Mouse (Mus musculus): Measurements from ENCODE around the gene Snx10. TPM values are rescaled to one million over a fixed set of nuclear protein-coding genes. Genes with fewer than 3 reads are reported as not detected.

Gene Snx10
- polyA plus RNA-seq, 1 experiment from 2014 or later: 32.7 TPM

DNA sequence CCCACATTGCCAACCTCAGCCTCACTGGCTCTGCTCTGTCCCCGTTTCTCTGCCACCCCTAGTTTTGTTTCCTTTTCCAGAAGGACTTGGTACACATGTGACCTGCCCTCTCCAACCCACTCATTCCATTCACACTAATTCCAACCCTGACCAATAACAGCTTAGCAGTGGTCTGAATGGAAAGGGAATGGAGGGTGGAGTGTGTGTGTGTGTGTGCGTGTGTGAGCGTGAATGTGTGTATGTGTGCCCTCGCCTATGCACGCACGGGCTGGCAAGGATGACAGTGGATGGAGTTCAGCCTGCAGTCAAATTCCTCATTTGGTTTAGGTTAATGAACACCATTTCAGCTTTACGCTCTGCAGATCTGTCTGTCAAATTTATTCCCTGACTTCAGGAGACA, 74.4 kb downstream of the Snx10 start:
- WGBS: 76% methylated on average over 7 of the region's 7 CpGs
- Histone ChIP-seq H3K36me3 (replicated peaks) (no peaks in the 10 kb centered on the region), H3K9me3 (no peaks in the 10 kb centered on the region), H3K27me3 (ENCODE audit: poor library complexity, severe bottlenecking) (no peaks in the 10 kb centered on the region), H3K27ac (no peak overlapping the region), H3K4me1 (peaks cover 37% of the 10 kb centered on the region), H3K4me3 (no peak overlapping the region)
- no peak for DNase-seq (ENCODE audit: extremely low spot score, low spot score)

DNA sequence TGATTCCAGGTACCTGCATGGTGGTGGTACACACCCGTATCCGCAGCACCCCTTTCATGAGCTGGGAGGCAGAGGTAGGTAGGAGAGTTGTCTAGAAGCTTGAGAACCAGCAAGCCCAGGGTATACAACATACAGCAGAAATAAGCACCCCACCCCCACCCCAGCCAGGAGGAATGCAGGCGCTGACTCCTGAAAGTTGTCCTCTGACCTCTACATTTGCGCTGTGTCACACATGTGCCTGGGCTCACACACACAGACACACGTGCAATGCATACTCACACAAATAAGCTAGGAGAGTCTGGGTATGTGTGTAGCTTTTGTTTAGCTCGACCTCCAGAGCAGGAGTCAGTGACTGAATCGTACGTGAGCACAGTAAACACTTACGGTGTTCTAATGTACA, 76.7 kb downstream of the Snx10 start:
- DNase-seq (ENCODE audit: extremely low spot score, low spot score): no peak
- no peak overlapping the region for H3K4me3 ChIP-seq
- 91% methylated on average over 9 of the region's 9 CpGs for WGBS
- no peaks in the 10 kb centered on the region for H3K27me3 ChIP-seq (ENCODE audit: poor library complexity, severe bottlenecking)
- no peak overlapping the region for H3K27ac ChIP-seq
- peaks cover 21% of the 10 kb centered on the region for H3K4me1 ChIP-seq
- no peaks in the 10 kb centered on the region for H3K36me3 ChIP-seq (replicated peaks)
- no peaks in the 10 kb centered on the region for H3K9me3 ChIP-seq

DNA sequence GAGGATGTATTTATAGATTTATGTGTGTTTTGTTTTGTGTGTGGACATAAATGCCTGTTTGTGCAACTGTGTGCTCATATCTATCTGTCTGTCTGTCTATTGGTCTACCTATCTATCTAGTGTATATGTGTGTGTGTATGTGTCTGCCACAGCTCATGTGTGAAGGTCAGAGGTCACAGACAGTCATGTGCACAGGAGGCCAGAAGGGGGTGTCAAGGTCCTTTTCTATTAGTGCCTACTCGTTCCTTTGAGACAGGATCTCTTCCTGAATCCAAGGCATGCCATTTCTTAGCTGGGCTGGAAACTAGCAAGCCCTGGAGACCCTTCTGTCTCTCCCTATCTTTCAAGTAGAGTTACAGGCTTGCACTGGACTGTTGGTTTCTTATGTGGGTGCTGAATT, 78.6 kb downstream of the Snx10 start:
- peaks cover 25% of the 10 kb centered on the region for H3K4me1 ChIP-seq
- no peak for DNase-seq (ENCODE audit: extremely low spot score, low spot score)
- WGBS: 91% methylated on average over 1 of the region's 1 CpGs

DNA sequence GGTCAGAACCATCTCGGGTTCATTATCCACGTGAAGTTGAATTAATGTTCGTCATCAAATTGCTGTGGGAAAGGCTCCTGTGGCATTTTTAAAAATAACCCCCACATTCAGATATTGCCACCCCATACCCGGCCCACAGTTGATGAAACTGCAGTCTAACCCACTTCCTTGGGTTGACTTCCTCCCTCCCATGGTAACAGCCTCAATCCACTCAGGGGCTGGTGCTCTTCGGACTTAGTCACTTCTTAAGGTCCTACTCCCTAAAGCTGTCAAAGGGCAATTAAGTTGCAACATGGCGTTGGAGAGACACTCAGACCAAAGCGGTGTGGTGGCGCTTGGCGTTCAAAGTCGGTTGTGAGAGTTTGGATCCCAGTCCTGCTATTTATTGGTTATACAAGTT, 80.0 kb downstream of the Snx10 start:
- WGBS: 94% methylated on average over 10 of the region's 10 CpGs
- no peaks in the 10 kb centered on the region for H3K36me3 ChIP-seq (replicated peaks)
- H3K4me3 ChIP-seq: no peak overlapping the region
- H3K27ac ChIP-seq: no peak overlapping the region
- no peak for DNase-seq (ENCODE audit: extremely low spot score, low spot score)
- no peaks in the 10 kb centered on the region for H3K9me3 ChIP-seq
- H3K27me3 ChIP-seq (ENCODE audit: poor library complexity, severe bottlenecking): peaks cover 6% of the 10 kb centered on the region; the same call in 1 of the 2 replicates
- H3K4me1 ChIP-seq: peaks cover 16% of the 10 kb centered on the region

More for the DNA sequence above, 78.6 kb downstream of the Snx10 start:
- Histone ChIP-seq H3K27ac (no peak overlapping the region), H3K27me3 (ENCODE audit: poor library complexity, severe bottlenecking) (peaks cover 6% of the 10 kb centered on the region; the same call in 1 of the 2 replicates), H3K9me3 (no peaks in the 10 kb centered on the region), H3K36me3 (replicated peaks) (no peaks in the 10 kb centered on the region), H3K4me3 (no peak overlapping the region)

DNA sequence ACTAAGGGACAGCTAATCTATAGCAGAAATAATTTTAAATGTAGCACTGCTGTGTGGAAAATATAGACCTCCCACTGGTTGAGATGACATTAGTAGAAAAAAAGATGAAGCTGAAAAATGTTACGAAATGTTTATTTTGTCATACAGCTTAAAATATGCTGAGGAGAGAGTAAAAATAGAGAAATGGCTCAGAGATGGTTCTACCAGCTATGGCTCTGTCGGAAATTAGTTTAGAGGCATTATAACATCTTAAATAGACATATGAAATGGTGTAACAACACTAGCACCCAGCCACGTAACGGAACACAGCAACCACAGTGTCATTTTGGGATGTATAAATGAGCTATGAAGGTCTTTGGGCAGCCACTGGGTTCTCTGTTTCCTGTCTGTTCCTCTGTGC, 82.5 kb downstream of the Snx10 start:
- Histone ChIP-seq H3K4me1 (peaks cover 21% of the 10 kb centered on the region), H3K36me3 (replicated peaks) (no peaks in the 10 kb centered on the region), H3K9me3 (no peaks in the 10 kb centered on the region), H3K4me3 (no peak overlapping the region), H3K27me3 (ENCODE audit: poor library complexity, severe bottlenecking) (peaks cover 22% of the 10 kb centered on the region), H3K27ac (no peak overlapping the region)
- 89% methylated on average over 4 of the region's 4 CpGs for whole genome bisulfite sequencing
- DNase-seq (ENCODE audit: extremely low spot score, low spot score): no peak

DNA sequence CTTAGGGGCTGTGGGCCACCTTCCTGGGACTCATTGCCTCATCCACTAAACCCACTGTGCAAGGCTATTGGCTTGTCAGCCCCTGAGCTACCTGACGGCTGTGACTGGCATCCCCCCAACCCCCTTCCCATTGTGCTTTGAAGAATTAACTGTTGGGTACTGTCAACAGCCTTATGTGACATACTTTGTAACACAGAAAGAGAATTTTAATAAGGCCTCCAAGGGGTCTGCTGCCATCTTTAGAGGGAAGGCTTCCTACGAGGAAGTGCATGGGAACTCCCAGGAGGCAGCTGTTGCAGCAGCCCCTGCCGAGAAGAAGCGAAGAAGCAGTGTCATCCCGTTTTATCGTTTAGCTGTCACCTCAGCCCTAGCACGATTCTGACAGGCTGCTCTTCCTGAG, 83.1 kb downstream of the Snx10 start:
- no peak overlapping the region for H3K4me3 ChIP-seq
- WGBS: 47% methylated on average over 7 of the region's 7 CpGs
- no peaks in the 10 kb centered on the region for H3K36me3 ChIP-seq (replicated peaks)
- H3K4me1 ChIP-seq: peaks cover 21% of the 10 kb centered on the region
- no peak overlapping the region for H3K27ac ChIP-seq
- H3K9me3 ChIP-seq: no peaks in the 10 kb centered on the region
- H3K27me3 ChIP-seq (ENCODE audit: poor library complexity, severe bottlenecking): peaks cover 28% of the 10 kb centered on the region
- no peak for DNase-seq (ENCODE audit: extremely low spot score, low spot score)

DNA sequence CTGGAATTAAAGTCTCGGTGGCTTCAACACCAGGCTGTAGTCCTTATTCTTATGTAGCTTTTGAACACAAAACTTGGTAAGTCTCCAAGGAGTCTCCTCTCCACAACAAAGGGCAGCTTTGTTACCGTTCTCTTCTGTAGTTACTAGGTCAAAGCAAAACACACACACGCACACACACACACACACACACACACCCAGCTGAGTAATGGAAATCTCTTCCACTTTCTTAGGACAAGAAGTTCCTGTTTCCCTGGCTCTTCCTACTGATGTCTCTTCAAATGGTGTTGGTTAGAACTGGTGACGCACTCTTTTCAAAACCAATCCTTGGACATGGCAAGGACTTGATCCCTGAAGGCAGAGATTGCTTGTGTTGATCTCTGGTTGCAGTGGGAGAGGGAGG, 87.9 kb downstream of the Snx10 start:
- peaks cover 25% of the 10 kb centered on the region for H3K4me1 ChIP-seq
- H3K9me3 ChIP-seq: no peaks in the 10 kb centered on the region
- no peaks in the 10 kb centered on the region for H3K36me3 ChIP-seq (replicated peaks)
- no peak for DNase-seq (ENCODE audit: extremely low spot score, low spot score)
- WGBS: 87% methylated on average over 4 of the region's 4 CpGs
- peaks cover 48% of the 10 kb centered on the region for H3K27me3 ChIP-seq (ENCODE audit: poor library complexity, severe bottlenecking)
- no peak overlapping the region for H3K4me3 ChIP-seq
- 0 out of 2 replicates have a peak overlapping the region, but pooled peaks have one; percentile 84 for H3K27ac ChIP-seq

DNA sequence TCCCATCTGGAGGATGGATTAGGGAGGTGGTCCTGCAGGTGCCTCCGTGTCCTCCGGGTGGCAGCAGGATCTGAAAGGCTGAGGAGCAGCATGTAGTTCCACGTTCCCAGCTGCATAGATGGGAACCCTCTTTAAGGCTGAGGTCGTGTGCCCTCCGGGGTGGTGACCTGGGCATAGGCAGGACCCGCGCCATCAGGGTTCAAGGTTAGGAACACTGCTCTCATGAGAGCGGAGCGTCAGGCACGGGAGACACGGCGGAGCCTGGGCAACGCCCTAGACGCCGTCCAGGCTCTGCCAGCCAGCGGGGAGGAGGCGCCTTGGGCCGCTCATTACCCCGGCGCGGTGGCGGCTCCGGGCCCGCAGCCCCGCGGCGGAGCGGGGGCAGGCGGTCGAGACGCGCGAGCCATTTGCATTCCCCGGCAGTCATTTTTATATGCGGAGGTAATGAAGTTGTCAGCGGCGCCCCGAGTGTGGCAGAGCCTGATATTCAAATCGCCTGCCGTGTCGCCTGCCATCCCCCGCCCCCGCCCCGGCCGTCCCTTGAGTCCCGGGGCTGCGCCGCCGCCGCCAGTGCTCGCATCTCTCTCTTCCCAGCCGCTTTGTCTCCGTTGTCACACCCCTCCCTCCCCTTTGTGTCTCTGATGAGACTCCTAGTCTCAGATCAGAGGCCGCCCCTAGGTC, 88.8 kb downstream of the Snx10 start:
- peak overlapping the region; percentile 65 for H3K4me3 ChIP-seq
- peaks cover 22% of the 10 kb centered on the region for H3K4me1 ChIP-seq
- peak overlapping the region; percentile 84 for H3K27ac ChIP-seq
- peaks cover 48% of the 10 kb centered on the region for H3K27me3 ChIP-seq (ENCODE audit: poor library complexity, severe bottlenecking)
- no peaks in the 10 kb centered on the region for H3K36me3 ChIP-seq (replicated peaks)
- WGBS: under 1% methylated on average over 53 of the region's 54 CpGs
- no peaks in the 10 kb centered on the region for H3K9me3 ChIP-seq
- peak; percentile 61 for DNase-seq (ENCODE audit: extremely low spot score, low spot score)

DNA sequence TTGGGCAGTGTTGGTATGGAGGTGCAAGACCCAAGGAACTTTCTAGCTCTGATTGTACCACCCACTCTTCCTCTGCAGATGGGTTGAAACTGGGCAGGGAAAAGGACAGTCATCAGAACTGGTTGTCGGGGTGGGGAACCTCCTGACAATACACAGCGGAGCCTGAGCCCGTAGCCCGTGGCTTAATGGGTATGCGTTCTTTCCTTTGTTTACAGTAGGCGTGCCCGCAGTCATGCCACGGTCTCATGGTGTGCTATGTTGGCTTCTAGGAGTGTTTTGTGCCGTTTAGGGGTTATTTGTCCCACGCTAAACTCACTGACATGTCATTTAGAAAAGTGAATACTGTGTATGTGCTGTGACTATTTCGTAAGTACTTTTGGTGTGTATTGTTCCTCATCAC, 90.0 kb downstream of the Snx10 start:
- 78% methylated on average over 11 of the region's 11 CpGs for WGBS
- H3K9me3 ChIP-seq: no peaks in the 10 kb centered on the region
- H3K4me3 ChIP-seq: no peak overlapping the region
- peaks cover 54% of the 10 kb centered on the region for H3K27me3 ChIP-seq (ENCODE audit: poor library complexity, severe bottlenecking)
- H3K4me1 ChIP-seq: peaks cover 22% of the 10 kb centered on the region
- no peaks in the 10 kb centered on the region for H3K36me3 ChIP-seq (replicated peaks)
- DNase-seq (ENCODE audit: extremely low spot score, low spot score): no peak
- no peak overlapping the region for H3K27ac ChIP-seq

DNA sequence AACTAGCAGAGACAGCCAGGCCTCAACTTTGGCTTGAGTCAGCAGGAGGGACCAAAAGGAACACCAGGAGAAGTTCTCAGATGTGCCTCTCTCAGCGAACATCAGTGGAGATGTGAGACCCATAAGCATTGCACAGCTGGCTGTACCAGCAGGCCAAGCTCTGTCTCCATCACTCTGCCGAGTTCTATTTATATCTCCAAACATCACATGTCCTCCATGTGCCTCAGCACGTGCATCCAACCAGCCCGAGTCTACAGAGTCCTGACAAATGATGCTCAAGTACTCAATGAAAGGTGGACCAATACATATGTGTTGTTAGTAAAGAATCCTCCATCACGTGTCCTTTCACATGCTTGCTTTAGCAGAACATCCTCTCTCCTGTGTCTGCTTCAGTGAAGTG, 103.1 kb downstream of the Snx10 start:
- no peak for DNase-seq (ENCODE audit: extremely low spot score, low spot score)
- H3K36me3 ChIP-seq (replicated peaks): no peaks in the 10 kb centered on the region
- H3K27ac ChIP-seq: no peak overlapping the region
- no peaks in the 10 kb centered on the region for H3K4me1 ChIP-seq
- no peaks in the 10 kb centered on the region for H3K9me3 ChIP-seq
- 91% methylated on average over 5 of the region's 5 CpGs for WGBS
- H3K4me3 ChIP-seq: no peak overlapping the region
- no peaks in the 10 kb centered on the region; the same call in 1 of the 2 replicates for H3K27me3 ChIP-seq (ENCODE audit: poor library complexity, severe bottlenecking)

DNA sequence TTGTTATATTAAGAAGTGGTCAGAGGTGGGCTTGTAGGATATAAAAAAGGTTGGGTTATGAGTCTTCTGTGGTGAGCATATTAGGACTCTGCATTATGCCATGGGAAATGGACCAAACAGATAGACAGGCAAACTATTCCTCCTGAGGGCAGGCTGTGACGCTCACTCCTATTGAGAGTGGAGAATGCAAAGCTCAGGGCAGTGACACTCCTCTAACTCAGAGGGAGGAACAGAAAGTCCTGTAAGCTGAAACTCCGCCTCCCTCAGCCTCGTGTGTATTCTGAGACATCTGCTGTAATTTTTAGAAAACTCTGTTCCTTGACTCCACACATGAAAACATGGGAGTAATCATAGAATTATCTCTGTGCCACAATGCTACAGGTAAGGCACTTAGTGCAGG, 106.0 kb downstream of the Snx10 start:
- peaks cover 10% of the 10 kb centered on the region for H3K4me1 ChIP-seq
- no peak for DNase-seq (ENCODE audit: extremely low spot score, low spot score)
- 56% methylated on average over 3 of the region's 3 CpGs for WGBS
- no peak overlapping the region for H3K4me3 ChIP-seq
- H3K27ac ChIP-seq: no peak overlapping the region
- H3K36me3 ChIP-seq (replicated peaks): no peaks in the 10 kb centered on the region
- H3K27me3 ChIP-seq (ENCODE audit: poor library complexity, severe bottlenecking): no peaks in the 10 kb centered on the region; the same call in 1 of the 2 replicates
- no peaks in the 10 kb centered on the region for H3K9me3 ChIP-seq

DNA sequence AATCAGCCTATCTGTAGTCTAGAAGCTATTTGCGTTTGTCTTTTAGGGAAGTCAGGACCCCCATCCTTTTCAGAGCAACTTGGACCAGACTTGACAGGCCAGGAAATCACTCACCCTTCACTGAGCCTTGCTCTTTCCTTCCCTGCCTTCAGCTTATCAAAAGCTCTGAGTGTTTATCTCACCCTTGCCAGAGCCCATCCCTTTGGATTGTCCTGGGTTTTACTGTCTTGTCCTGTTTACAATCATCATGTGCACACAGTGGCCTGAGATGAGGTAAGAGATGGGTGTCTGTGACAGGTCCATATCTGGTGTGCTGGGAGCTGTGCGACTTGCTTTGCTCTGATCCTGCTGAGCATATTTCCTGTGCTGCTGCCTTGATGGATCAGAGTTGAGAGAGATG, 106.5 kb downstream of the Snx10 start:
- Histone ChIP-seq H3K4me1 (peaks cover 10% of the 10 kb centered on the region), H3K4me3 (no peak overlapping the region), H3K36me3 (replicated peaks) (no peaks in the 10 kb centered on the region), H3K9me3 (no peaks in the 10 kb centered on the region), H3K27me3 (ENCODE audit: poor library complexity, severe bottlenecking) (no peaks in the 10 kb centered on the region; the same call in 1 of the 2 replicates), H3K27ac (no peak overlapping the region)
- DNase-seq (ENCODE audit: extremely low spot score, low spot score): no peak
- 74% methylated on average over 2 of the region's 2 CpGs for WGBS

DNA sequence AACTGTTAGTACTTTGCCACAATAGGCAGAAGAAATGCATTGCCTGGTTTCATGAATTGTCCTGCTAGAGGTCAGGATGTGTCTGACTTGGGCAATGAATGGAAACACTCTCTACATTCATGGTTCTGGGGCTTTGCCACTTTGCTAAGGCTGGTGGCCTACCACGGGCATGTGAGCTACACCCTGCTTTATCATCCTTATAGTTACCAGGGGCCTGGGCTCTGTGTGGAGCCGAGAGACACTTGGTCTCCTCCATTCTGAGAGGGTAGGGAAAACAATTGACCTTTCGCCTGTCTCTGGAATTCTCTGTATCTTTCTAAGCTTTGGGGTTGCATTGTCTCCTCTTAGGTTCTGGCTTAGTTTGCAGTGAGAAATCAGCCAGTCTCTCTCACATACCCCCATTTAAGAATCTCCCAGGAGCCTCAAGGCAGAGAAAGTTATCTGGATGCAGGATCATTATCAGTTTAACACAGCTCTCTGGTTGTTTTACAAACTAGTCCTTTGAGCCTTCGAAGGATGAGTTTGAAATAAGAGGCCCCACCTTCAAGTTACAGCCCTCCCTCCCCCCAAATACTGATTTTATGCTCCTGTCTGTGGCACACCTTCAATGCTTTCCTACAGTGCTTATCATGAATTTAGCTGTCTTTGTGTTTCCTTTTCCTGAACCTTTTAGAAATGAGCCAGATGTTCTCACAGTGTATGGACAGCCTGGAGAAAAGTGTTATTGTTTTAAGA, 109.4 kb downstream of the Snx10 start:
- Histone ChIP-seq H3K36me3 (replicated peaks) (no peaks in the 10 kb centered on the region), H3K27ac (no peak overlapping the region; the same call in none of the 2 replicates), H3K27me3 (ENCODE audit: poor library complexity, severe bottlenecking) (no peaks in the 10 kb centered on the region; the same call in 1 of the 2 replicates), H3K4me1 (peaks cover 10% of the 10 kb centered on the region), H3K9me3 (no peaks in the 10 kb centered on the region), H3K4me3 (no peak overlapping the region)
- 76% methylated on average over 4 of the region's 4 CpGs for WGBS
- no peak for DNase-seq (ENCODE audit: extremely low spot score, low spot score)

All from forebrain, embryonic 10.5 days (tissue).